Mouse (Mus musculus) liver, embryonic 11.5 days (tissue): ENCODE data around the gene Fat2. TPM values are rescaled to one million over a fixed set of nuclear protein-coding genes. Genes with fewer than 3 reads are reported as not detected.

Experiments
- ATAC-seq: fragments of 200-750 bp; cut with Nextera tagmentation; replicated peaks from 2 replicates; pipeline ENCODE4 v1.8.0; 2017; ENCODE audit warnings: moderate number of reproducible peaks, mild to moderate bottlenecking, moderate TSS enrichment, moderate library complexity; ENCODE audit not compliant: low FRiP score
- DNase-seq: peaks from one replicate; pipeline ENCODE4 v3.0.0-alpha.2; 2017; ENCODE audit warnings: low spot score
- H3K27ac ChIP-seq: fragments of 300-500 bp; sonication (generic); 2 replicates; pipeline ENCODE4 v1.5.1; 2014; ENCODE audit warnings: mild to moderate bottlenecking, low read depth, low read length, control low read depth
- H3K27me3 ChIP-seq: fragments of 300-500 bp; sonication (generic); replicated peaks from 2 replicates; pipeline ENCODE4 v1.6.1; 2014; ENCODE audit warnings: low read length, mixed read lengths; ENCODE audit not compliant: control insufficient read depth, insufficient read depth
- H3K36me3 ChIP-seq: fragments of 300-500 bp; sonication (generic); 2 replicates; pipeline ENCODE4 v1.6.1; 2014; ENCODE audit warnings: mild to moderate bottlenecking, low read length, moderate library complexity, mixed read lengths; ENCODE audit not compliant: control insufficient read depth, insufficient read depth
- H3K4me1 ChIP-seq: fragments of 300-500 bp; sonication (generic); replicated peaks from 2 replicates; pipeline ENCODE4 v1.6.1; 2014; ENCODE audit warnings: low read length, mixed read lengths; ENCODE audit not compliant: control insufficient read depth, insufficient read depth
- H3K4me2 ChIP-seq: fragments of 300-500 bp; sonication (generic); 2 replicates; pipeline ENCODE4 v1.6.1; 2014; ENCODE audit warnings: mild to moderate bottlenecking, control low read depth, moderate library complexity
- H3K4me3 ChIP-seq: fragments of 300-500 bp; sonication (generic); 2 replicates; pipeline ENCODE4 v1.5.1; 2014; ENCODE audit warnings: low read depth, low read length, control low read depth
- H3K9ac ChIP-seq: fragments of 300-500 bp; sonication (generic); 2 replicates; pipeline ENCODE4 v1.6.1; 2014; ENCODE audit warnings: low read depth, low read length, control low read depth
- H3K9me3 ChIP-seq: fragments of 300-500 bp; sonication (generic); 2 replicates; pipeline ENCODE4 v1.6.1; 2016; ENCODE audit warnings: low read length, inconsistent platforms, mixed read lengths; ENCODE audit not compliant: control insufficient read depth
- WGBS: fragments of 180-500 bp; shearing (Covaris S2); extraction: QIAGEN DNeasy Blood & Tissue Kit; methylation state at CpG from one replicate; pipeline ENCODE4 v1.1.7; 2014; 5-methylcytosine and 5-hydroxymethylcytosine counted together
- polyA plus RNA-seq: library from polyadenylated mRNA; unstranded; fragments of >200 nt; fragmentation: Nextera tagmentation; extraction: Ambion mirVana; gene quantifications from 2 replicates; pipeline ENCODE4 v1.2.1, GENCODE M21; 2014

The Fat2 gene
- polyA plus RNA-seq, 1 experiment from 2014 or later = not detected

- Histone ChIP-seq H3K27me3 (no peaks in the 10 kb centered on the region), H3K4me3 (no peak overlapping the region), H3K4me1 (no peaks in the 10 kb centered on the region), H3K9me3 (no peaks in the 10 kb centered on the region), H3K9ac (no peak overlapping the region), H3K27ac (no peak overlapping the region), H3K36me3 (no peaks in the 10 kb centered on the region), H3K4me2 (no peak overlapping the region)
- 70% methylated on average over 6 of the region's 6 CpGs for WGBS
- DNase-seq (no peak), ATAC-seq (no peak)
Measured at GRCm38 (mm10) chr11:55274756-55275155, 61.6 kb downstream of the Fat2 start.

DNA sequence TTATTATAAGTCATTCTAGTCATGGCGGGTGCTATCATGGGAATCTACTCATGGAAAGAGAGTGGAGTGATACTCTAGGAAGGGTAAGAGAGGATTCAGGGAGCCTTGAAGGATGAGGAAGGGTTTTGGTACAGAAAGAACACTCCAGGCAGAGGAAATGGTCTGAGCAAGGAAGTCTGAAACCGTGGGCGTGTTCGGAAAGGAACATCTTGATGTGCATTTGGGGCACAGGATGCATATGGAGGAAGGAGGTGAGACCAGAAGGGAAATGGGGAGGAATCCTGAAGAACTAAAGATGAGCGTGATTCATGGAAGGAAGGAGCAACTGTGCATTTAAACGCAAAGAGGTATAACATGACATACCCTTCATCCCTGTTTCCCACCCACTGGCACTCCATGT is 67.8 kb downstream of the Fat2 start:
- H3K36me3 ChIP-seq = no peaks in the 10 kb centered on the region
- no peaks in the 10 kb centered on the region for H3K27me3 ChIP-seq
- DNase-seq (no peak), ATAC-seq (no peak)
- H3K4me3 ChIP-seq = no peak overlapping the region
- no peaks in the 10 kb centered on the region for H3K4me1 ChIP-seq
- no peak overlapping the region for H3K27ac ChIP-seq
- H3K4me2 ChIP-seq = no peak overlapping the region
- no peak overlapping the region for H3K9ac ChIP-seq
- no peaks in the 10 kb centered on the region for H3K9me3 ChIP-seq
- 80% methylated on average over 6 of the region's 6 CpGs for WGBS

GRCm38 (mm10) chr11:55265647-55266046 is 70.7 kb downstream of the Fat2 start:
- WGBS = 42% methylated on average over 2 of the region's 2 CpGs
- Histone ChIP-seq H3K9ac (no peak overlapping the region), H3K4me2 (no peak overlapping the region), H3K4me3 (no peak overlapping the region), H3K27ac (no peak overlapping the region), H3K4me1 (no peaks in the 10 kb centered on the region), H3K36me3 (no peaks in the 10 kb centered on the region), H3K9me3 (no peaks in the 10 kb centered on the region), H3K27me3 (no peaks in the 10 kb centered on the region)
- no peak for ATAC-seq
- no peak for DNase-seq

GRCm38 (mm10) chr11:55264318-55264717 is 72.0 kb downstream of the Fat2 start:
- H3K4me3 ChIP-seq = no peak overlapping the region
- no peak overlapping the region for H3K9ac ChIP-seq
- ATAC-seq (no peak), DNase-seq (no peak)
- H3K4me2 ChIP-seq = no peak overlapping the region
- no peaks in the 10 kb centered on the region for H3K9me3 ChIP-seq
- no peaks in the 10 kb centered on the region for H3K4me1 ChIP-seq
- H3K27me3 ChIP-seq = no peaks in the 10 kb centered on the region
- H3K36me3 ChIP-seq = no peaks in the 10 kb centered on the region
- H3K27ac ChIP-seq = no peak overlapping the region
- WGBS = 80% methylated on average over 2 of the region's 2 CpGs

DNA sequence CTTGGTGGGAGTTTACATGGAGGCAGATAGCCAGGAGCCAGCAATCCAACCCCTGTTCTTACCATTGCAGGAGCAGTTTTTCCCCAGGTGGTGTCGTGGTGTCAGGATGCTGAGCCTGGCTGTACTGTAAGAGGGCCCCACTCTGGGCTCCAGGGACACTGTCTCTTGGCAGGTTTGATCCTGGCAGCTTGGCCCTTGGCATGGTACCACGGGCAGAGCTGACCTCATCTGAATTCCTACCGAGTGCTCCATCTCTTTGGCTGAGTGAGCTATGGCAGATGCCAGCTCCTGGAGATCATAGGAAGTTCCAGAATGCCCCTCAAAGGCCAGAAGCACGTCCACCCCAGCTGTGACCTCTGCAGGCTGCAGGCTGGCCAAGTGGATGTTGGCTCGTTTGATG is 74.4 kb downstream of the Fat2 start:
- H3K4me1 ChIP-seq = no peaks in the 10 kb centered on the region
- no peaks in the 10 kb centered on the region for H3K9me3 ChIP-seq
- no peaks in the 10 kb centered on the region for H3K27me3 ChIP-seq
- ATAC-seq (no peak), DNase-seq (no peak)
- H3K27ac ChIP-seq = no peak overlapping the region
- H3K36me3 ChIP-seq = no peaks in the 10 kb centered on the region
- WGBS = 69% methylated on average over 5 of the region's 5 CpGs
- no peak overlapping the region for H3K4me2 ChIP-seq
- H3K9ac ChIP-seq = no peak overlapping the region
- H3K4me3 ChIP-seq = no peak overlapping the region

GRCm38 (mm10) chr11:55261105-55261504 is 75.3 kb downstream of the Fat2 start:
- Histone ChIP-seq H3K27me3 (no peaks in the 10 kb centered on the region), H3K36me3 (no peaks in the 10 kb centered on the region), H3K9me3 (no peaks in the 10 kb centered on the region), H3K9ac (no peak overlapping the region), H3K4me2 (no peak overlapping the region), H3K4me1 (no peaks in the 10 kb centered on the region), H3K27ac (no peak overlapping the region), H3K4me3 (no peak overlapping the region)
- no peak for DNase-seq
- 67% methylated on average over 4 of the region's 4 CpGs for WGBS
- ATAC-seq = no peak

DNA sequence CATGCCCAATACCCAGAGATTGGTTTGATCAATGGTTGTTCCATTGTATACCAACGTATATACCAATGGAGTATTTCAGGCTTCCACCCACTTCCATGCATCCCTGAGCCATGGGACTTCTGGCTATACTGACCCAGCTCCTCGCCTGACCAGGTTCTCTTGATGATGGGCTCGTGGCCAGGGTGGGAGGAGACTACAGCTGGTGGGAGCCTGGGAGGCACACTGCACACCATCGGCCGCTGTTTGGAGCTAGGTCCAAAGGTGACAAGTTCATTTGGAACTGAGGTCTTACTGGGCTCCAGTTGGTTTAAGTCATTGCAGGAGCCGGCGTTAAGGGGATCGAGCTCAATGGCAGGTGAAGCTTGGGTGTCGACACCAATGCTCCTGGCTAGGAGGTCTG is 83.0 kb downstream of the Fat2 start:
- DNase-seq (no peak), ATAC-seq (no peak)
- H3K9me3 ChIP-seq = no peaks in the 10 kb centered on the region
- no peaks in the 10 kb centered on the region for H3K4me1 ChIP-seq
- no peaks in the 10 kb centered on the region for H3K36me3 ChIP-seq
- no peak overlapping the region for H3K4me2 ChIP-seq
- 81% methylated on average over 9 of the region's 9 CpGs for WGBS
- no peaks in the 10 kb centered on the region for H3K27me3 ChIP-seq
- no peak overlapping the region for H3K9ac ChIP-seq
- no peak overlapping the region for H3K27ac ChIP-seq
- H3K4me3 ChIP-seq = no peak overlapping the region

DNA sequence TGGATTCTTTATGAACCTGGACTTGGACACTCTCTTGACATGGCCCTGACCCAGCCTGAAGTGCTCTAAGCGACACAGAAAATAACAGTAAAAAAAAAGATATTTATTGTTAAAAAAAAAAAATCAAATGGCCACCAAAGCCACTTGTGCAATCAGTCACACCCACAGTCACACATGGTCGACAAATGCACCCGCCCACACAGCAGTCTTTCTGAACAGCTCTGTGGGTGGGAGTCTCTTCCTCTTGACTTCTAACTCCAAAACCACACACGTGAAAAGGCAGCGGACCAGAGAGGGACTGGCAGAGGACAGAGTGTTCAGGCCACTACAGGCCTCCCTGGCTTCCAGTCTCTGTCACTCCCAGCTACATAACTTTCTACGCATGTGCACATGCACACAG is 85.8 kb downstream of the Fat2 start:
- Histone ChIP-seq H3K4me1 (no peaks in the 10 kb centered on the region), H3K27me3 (no peaks in the 10 kb centered on the region), H3K4me3 (no peak overlapping the region), H3K36me3 (no peaks in the 10 kb centered on the region), H3K9me3 (no peaks in the 10 kb centered on the region), H3K27ac (no peak overlapping the region), H3K4me2 (no peak overlapping the region), H3K9ac (no peak overlapping the region)
- ATAC-seq = no peak
- WGBS = 63% methylated on average over 6 of the region's 6 CpGs
- DNase-seq = no peak

GRCm38 (mm10) chr11:55240556-55240955 is 95.8 kb downstream of the Fat2 start:
- no peak for ATAC-seq
- H3K4me1 ChIP-seq = no peaks in the 10 kb centered on the region
- H3K27ac ChIP-seq = no peak overlapping the region
- H3K4me2 ChIP-seq = no peak overlapping the region
- no peak overlapping the region for H3K4me3 ChIP-seq
- no peaks in the 10 kb centered on the region for H3K9me3 ChIP-seq
- no peak overlapping the region for H3K9ac ChIP-seq
- WGBS = 64% methylated on average over 7 of the region's 7 CpGs
- H3K27me3 ChIP-seq = no peaks in the 10 kb centered on the region; the same call in 1 of the 2 replicates
- H3K36me3 ChIP-seq = no peaks in the 10 kb centered on the region
- DNase-seq = no peak
